In the genomic region with DNA sequence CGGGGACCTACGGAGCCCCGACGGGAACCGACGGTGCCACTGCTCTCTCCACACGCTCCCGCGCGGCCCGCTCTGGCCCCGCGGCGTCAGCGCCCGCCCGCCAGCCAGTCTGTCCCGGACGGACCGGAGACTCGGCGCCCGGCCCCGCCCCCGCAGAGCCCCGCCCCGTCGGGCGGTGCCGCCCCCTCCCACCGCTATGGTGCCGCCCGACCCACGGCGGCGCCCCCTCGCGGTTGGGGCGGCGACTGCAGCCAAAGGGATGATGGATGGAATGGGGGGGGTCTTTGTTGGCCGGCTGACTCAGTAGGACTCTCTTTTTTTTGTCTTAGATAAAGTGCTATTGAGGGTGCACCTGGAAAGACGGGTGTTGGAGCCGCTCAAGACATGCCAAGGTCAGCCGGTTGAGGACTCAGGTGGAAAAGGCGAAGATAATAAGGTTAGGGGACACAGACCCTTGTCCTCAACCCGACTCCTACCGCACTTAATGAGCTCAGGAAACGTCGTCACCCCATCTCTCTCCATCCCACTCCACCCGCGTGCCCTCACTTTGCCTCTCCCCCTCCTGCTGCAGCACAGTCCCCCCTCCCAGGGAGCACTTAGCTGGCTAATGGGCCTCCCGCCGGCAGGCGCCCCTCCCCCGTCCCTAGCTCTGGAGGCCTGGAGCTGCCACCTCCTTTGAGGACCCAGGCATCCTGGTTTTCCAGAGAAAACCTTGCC, we compare ENCODE assay signal across 8 mouse cellular contexts. TPM values are rescaled to one million over a fixed set of nuclear protein-coding genes. Genes with fewer than 3 reads are reported as not detected.
A peak's percentile ranks its signal among the peaks of the same experiment; 100 is the strongest.
DNase-seq lines count a peak whose midpoint lies in the region; ATAC-seq lines count a peak whose summit lies in the region.

No protein-coding gene starts in this region.

- peaks cover 10% of the 10 kb centered on the region for H3K4me1 ChIP-seq in forebrain, embryonic 11.5 days (replicated peaks; ENCODE audit: control insufficient read depth, insufficient read depth, low read length)
- peaks cover 27% of the 10 kb centered on the region for H3K4me1 ChIP-seq in limb, embryonic 11.5 days (ENCODE audit: control insufficient read depth, insufficient read depth, low read length)
- H3K4me1 ChIP-seq in midbrain, embryonic 10.5 days = peaks cover 51% of the 10 kb centered on the region
- peaks cover 48% of the 10 kb centered on the region for H3K4me1 ChIP-seq in stomach, embryonic 15.5 days

- no peak overlapping the region for H3K27ac ChIP-seq in forebrain, embryonic 11.5 days (ENCODE audit: low read depth, low read length)
- H3K27ac ChIP-seq in limb, embryonic 11.5 days (replicated peaks; ENCODE audit: low read depth, low read length) = no peak overlapping the region
- H3K27ac ChIP-seq in midbrain, embryonic 10.5 days (replicated peaks) = peak overlapping the region; percentile 82
- H3K27ac ChIP-seq in stomach, embryonic 15.5 days = peak overlapping the region; percentile 62

- ATAC-seq in activated CD4-positive, CD25-positive, alpha-beta regulatory T cell, adult 4 months = peak; percentile 36
- ATAC-seq in forebrain, embryonic 11.5 days (replicated peaks; ENCODE audit: low FRiP score) = peak; percentile 57
- ATAC-seq in limb, embryonic 11.5 days (ENCODE audit: insufficient number of reproducible peaks, low FRiP score, low TSS enrichment, low read depth) = peak; percentile 58; the same call in 1 of the 2 replicates
- ATAC-seq in stomach, embryonic 15.5 days (ENCODE audit: insufficient read depth, low FRiP score, low read depth) = peak; percentile 65

- WGBS in forebrain, embryonic 11.5 days = 1% methylated on average over 54 of the region's 55 CpGs
- WGBS in limb, embryonic 11.5 days = 0% methylated on average over 55 of the region's 55 CpGs
- WGBS in midbrain, embryonic 10.5 days = 2% methylated on average over 44 of the region's 55 CpGs
- 1% methylated on average over 53 of the region's 55 CpGs for WGBS in stomach, embryonic 15.5 days

- H3K36me3 ChIP-seq in forebrain, embryonic 11.5 days (ENCODE audit: control insufficient read depth, insufficient read depth, low read length) = no peaks in the 10 kb centered on the region
- H3K36me3 ChIP-seq in limb, embryonic 11.5 days (ENCODE audit: control insufficient read depth, insufficient read depth, low read length) = peaks cover 2% of the 10 kb centered on the region; the same call in 1 of the 2 replicates
- H3K36me3 ChIP-seq in midbrain, embryonic 10.5 days = peaks cover 10% of the 10 kb centered on the region
- peaks cover 22% of the 10 kb centered on the region for H3K36me3 ChIP-seq in stomach, embryonic 15.5 days

- intact Hi-C loops in heart, postnatal 36 days (cut with DNase I) = loop anchor here (1.0 kb wide), 2 partner anchors 17 to 46 kb away; no protein-coding TSS in a partner anchor

- no peaks in the 10 kb centered on the region for H3K9me3 ChIP-seq in forebrain, embryonic 11.5 days (ENCODE audit: control insufficient read depth, low read length)
- H3K9me3 ChIP-seq in limb, embryonic 11.5 days (ENCODE audit: control insufficient read depth, low read length) = no peaks in the 10 kb centered on the region
- H3K9me3 ChIP-seq in midbrain, embryonic 10.5 days (replicated peaks) = no peaks in the 10 kb centered on the region
- no peaks in the 10 kb centered on the region for H3K9me3 ChIP-seq in stomach, embryonic 15.5 days

- peak; percentile 55 to 61 for DNase-seq in CD8-positive naive resting alpha-beta T cell, adult 2 months (ENCODE audit: low read depth in 2 of 2, low spot score in 2 of 2)
- DNase-seq in forebrain, embryonic 11.5 days (ENCODE audit: low spot score) = peak; percentile 85
- DNase-seq in heart, postnatal 36 days = peak; percentile 84 to 85
- peak; percentile 80 for DNase-seq in limb, embryonic 11.5 days (ENCODE audit: low spot score)
- DNase-seq in midbrain, embryonic 10.5 days (ENCODE audit: low spot score) = peak; percentile 73
- no peak for DNase-seq in frontal cortex, postnatal 14 days (ENCODE audit: low spot score in 2 of 2)

- H3K9ac ChIP-seq in forebrain, embryonic 11.5 days (ENCODE audit: low read length) = peak overlapping the region; percentile 55
- peak overlapping the region; percentile 73 for H3K9ac ChIP-seq in limb, embryonic 11.5 days (ENCODE audit: low read length)
- peak overlapping the region; percentile 45 for H3K9ac ChIP-seq in stomach, embryonic 15.5 days

- peaks cover 2% of the 10 kb centered on the region; the same call in 1 of the 2 replicates for H3K27me3 ChIP-seq in forebrain, embryonic 11.5 days (ENCODE audit: control insufficient read depth, insufficient read depth, low read length)
- H3K27me3 ChIP-seq in limb, embryonic 11.5 days (ENCODE audit: control insufficient read depth, insufficient read depth, low read length) = no peaks in the 10 kb centered on the region; the same call in 1 of the 2 replicates
- peaks cover 60% of the 10 kb centered on the region for H3K27me3 ChIP-seq in midbrain, embryonic 10.5 days (ENCODE audit: low read depth, poor library complexity, severe bottlenecking)
- H3K27me3 ChIP-seq in stomach, embryonic 15.5 days (replicated peaks) = no peaks in the 10 kb centered on the region

- peak overlapping the region; percentile 51 for H3K4me2 ChIP-seq in forebrain, embryonic 11.5 days (ENCODE audit: low read depth, low read length, severe bottlenecking)
- peak overlapping the region; percentile 69 for H3K4me2 ChIP-seq in limb, embryonic 11.5 days (ENCODE audit: low read depth, severe bottlenecking)
- H3K4me2 ChIP-seq in stomach, embryonic 15.5 days = peak overlapping the region; percentile 81

- H3K4me3 ChIP-seq in forebrain, embryonic 11.5 days (ENCODE audit: low read depth, low read length) = peak overlapping the region; percentile 45
- peak overlapping the region; percentile 58 for H3K4me3 ChIP-seq in limb, embryonic 11.5 days (ENCODE audit: low read depth, low read length)
- H3K4me3 ChIP-seq in midbrain, embryonic 10.5 days = peak overlapping the region; percentile 64
- H3K4me3 ChIP-seq in stomach, embryonic 15.5 days (replicated peaks) = peak overlapping the region; percentile 69

RNA-seq across cellular contexts. Expression of a gene that starts 4.9 kb away (rescaled TPM):
- polyA plus RNA-seq in activated CD4-positive, CD25-positive, alpha-beta regulatory T cell, adult 4 months (2017; shearing (Covaris generic)) = 10 to 100 TPM; 14.2 to 26.1 TPM
- 305 and 329 TPM in 2 replicates for polyA plus RNA-seq in forebrain, embryonic 11.5 days (2014; fragmentation: Nextera tagmentation; extraction: Ambion mirVana)
- 10 to 100 TPM; 77.3 to 95.8 TPM for total RNA-seq in heart, postnatal 36 days (2021)
- polyA plus RNA-seq in limb, embryonic 11.5 days (2014; fragmentation: Nextera tagmentation; extraction: Ambion mirVana) = 282 and 293 TPM in 2 replicates
- polyA plus RNA-seq in midbrain, embryonic 10.5 days (2016; fragmentation: Nextera tagmentation; extraction: Ambion mirVana) = 90.8 and 116 TPM in 2 replicates
- 165 and 184 TPM in 2 replicates for polyA plus RNA-seq in stomach, embryonic 15.5 days (2015; fragmentation: Nextera tagmentation; extraction: Ambion mirVana)

RNA-seq across cellular contexts. Expression of a gene that starts 6.4 kb away (rescaled TPM):
- 1 to 10 TPM; 3.2 to 5.1 TPM for polyA plus RNA-seq in activated CD4-positive, CD25-positive, alpha-beta regulatory T cell, adult 4 months (2017; shearing (Covaris generic))
- 21.2 and 24.1 TPM in 2 replicates for polyA plus RNA-seq in forebrain, embryonic 11.5 days (2014; fragmentation: Nextera tagmentation; extraction: Ambion mirVana)
- total RNA-seq in heart, postnatal 36 days (2021) = 10 to 100 TPM; 17.0 to 18.5 TPM
- polyA plus RNA-seq in limb, embryonic 11.5 days (2014; fragmentation: Nextera tagmentation; extraction: Ambion mirVana) = 24.4 and 27.7 TPM in 2 replicates
- polyA plus RNA-seq in midbrain, embryonic 10.5 days (2016; fragmentation: Nextera tagmentation; extraction: Ambion mirVana) = 22.4 and 23.7 TPM in 2 replicates
- polyA plus RNA-seq in stomach, embryonic 15.5 days (2015; fragmentation: Nextera tagmentation; extraction: Ambion mirVana) = 81.3 and 92.2 TPM in 2 replicates

RNA-seq across cellular contexts. Expression of a gene that starts 10.5 kb away (rescaled TPM):
- 10 to 100 TPM; 54.3 to 76.4 TPM for polyA plus RNA-seq in activated CD4-positive, CD25-positive, alpha-beta regulatory T cell, adult 4 months (2017; shearing (Covaris generic))
- 65.4 and 80.7 TPM in 2 replicates for polyA plus RNA-seq in forebrain, embryonic 11.5 days (2014; fragmentation: Nextera tagmentation; extraction: Ambion mirVana)
- total RNA-seq in heart, postnatal 36 days (2021) = 10 to 100 TPM; 18.8 to 20.5 TPM
- 70.9 and 72.7 TPM in 2 replicates for polyA plus RNA-seq in limb, embryonic 11.5 days (2014; fragmentation: Nextera tagmentation; extraction: Ambion mirVana)
- polyA plus RNA-seq in midbrain, embryonic 10.5 days (2016; fragmentation: Nextera tagmentation; extraction: Ambion mirVana) = 115 and 127 TPM in 2 replicates
- polyA plus RNA-seq in stomach, embryonic 15.5 days (2015; fragmentation: Nextera tagmentation; extraction: Ambion mirVana) = 156 and 163 TPM in 2 replicates

RNA-seq across cellular contexts. Expression of a gene that starts 17.6 kb away (rescaled TPM):
- polyA plus RNA-seq in activated CD4-positive, CD25-positive, alpha-beta regulatory T cell, adult 4 months (2017; shearing (Covaris generic)) = 1 to 10 TPM; 2.5 to 2.6 TPM
- polyA plus RNA-seq in forebrain, embryonic 11.5 days (2014; fragmentation: Nextera tagmentation; extraction: Ambion mirVana) = 29.5 and 32.7 TPM in 2 replicates
- total RNA-seq in heart, postnatal 36 days (2021) = 100 to 1,000 TPM; 438 to 444 TPM
- 37.1 and 38.7 TPM in 2 replicates for polyA plus RNA-seq in limb, embryonic 11.5 days (2014; fragmentation: Nextera tagmentation; extraction: Ambion mirVana)
- 35.2 and 40.8 TPM in 2 replicates for polyA plus RNA-seq in midbrain, embryonic 10.5 days (2016; fragmentation: Nextera tagmentation; extraction: Ambion mirVana)
- polyA plus RNA-seq in stomach, embryonic 15.5 days (2015; fragmentation: Nextera tagmentation; extraction: Ambion mirVana) = 43.9 and 44.8 TPM in 2 replicates

RNA-seq across cellular contexts. Expression of a gene that starts 22.5 kb away (rescaled TPM):
- polyA plus RNA-seq in activated CD4-positive, CD25-positive, alpha-beta regulatory T cell, adult 4 months (2017; shearing (Covaris generic)) = 10 to 100 TPM; 44.8 to 46.0 TPM
- 14.5 and 18.8 TPM in 2 replicates for polyA plus RNA-seq in forebrain, embryonic 11.5 days (2014; fragmentation: Nextera tagmentation; extraction: Ambion mirVana)
- 10 to 100 TPM; 51.0 to 57.1 TPM for total RNA-seq in heart, postnatal 36 days (2021)
- 15.0 and 20.7 TPM in 2 replicates for polyA plus RNA-seq in limb, embryonic 11.5 days (2014; fragmentation: Nextera tagmentation; extraction: Ambion mirVana)
- 20.8 and 23.1 TPM in 2 replicates for polyA plus RNA-seq in midbrain, embryonic 10.5 days (2016; fragmentation: Nextera tagmentation; extraction: Ambion mirVana)
- 26.4 and 28.2 TPM in 2 replicates for polyA plus RNA-seq in stomach, embryonic 15.5 days (2015; fragmentation: Nextera tagmentation; extraction: Ambion mirVana)

Comparison
In these comparisons a context has a peak if more than half of its experiments do, and no peak if none do; other contexts are left out.
1. DNase-seq: peak in CD8-positive naive resting alpha-beta T cell, adult 2 months (2 of 2), forebrain, embryonic 11.5 days (single experiment), heart, postnatal 36 days (2 of 2), limb, embryonic 11.5 days (single experiment) and midbrain, embryonic 10.5 days (single experiment); none in frontal cortex, postnatal 14 days (0 of 2).
2. H3K27ac ChIP-seq: peak in midbrain, embryonic 10.5 days (single experiment) and stomach, embryonic 15.5 days (single experiment); none in forebrain, embryonic 11.5 days (single experiment) and limb, embryonic 11.5 days (single experiment).
3. Peak in every context shown above with its lines, with median percentiles within 50 percentile points of each other: ATAC-seq, H3K4me2 ChIP-seq, H3K4me3 ChIP-seq and H3K9ac ChIP-seq.